In the genomic region with DNA sequence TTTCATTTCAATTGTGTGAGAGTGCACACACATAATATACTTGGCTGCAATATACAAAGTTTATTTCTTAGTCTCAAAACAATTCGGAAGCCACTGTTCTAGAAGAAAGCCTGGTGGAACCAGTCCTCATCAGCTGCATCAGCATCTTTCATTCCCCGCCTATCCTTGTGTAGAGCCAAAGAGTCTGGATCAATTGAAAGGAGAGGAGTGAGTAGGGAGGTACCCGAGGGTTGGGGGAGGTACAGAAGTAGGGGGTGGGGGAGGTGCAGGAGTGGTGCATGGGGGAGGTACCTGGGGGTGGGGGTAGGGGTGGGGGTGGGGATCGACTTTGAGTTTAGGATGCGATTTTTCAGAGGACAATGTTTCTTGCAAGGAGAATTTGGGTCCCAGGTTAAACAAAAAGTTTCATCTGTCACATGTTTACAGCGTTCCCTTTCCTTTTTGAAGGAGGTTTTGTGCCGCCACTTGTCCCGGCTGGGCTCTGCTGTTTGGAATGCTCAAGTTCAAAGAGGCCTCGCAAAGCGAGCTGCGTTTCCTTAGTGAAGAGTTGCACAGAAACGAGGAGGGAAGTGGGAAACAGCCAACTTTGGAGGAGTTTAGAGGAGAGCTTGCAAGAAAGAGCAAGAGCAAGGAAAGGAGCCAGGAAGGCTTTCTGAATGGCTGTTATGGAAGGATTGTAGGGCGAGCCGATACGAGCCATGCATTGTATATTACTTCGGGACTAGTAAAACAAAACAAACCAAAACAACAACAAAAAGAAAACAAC, we compare ENCODE assay signal across 8 mouse cellular contexts.
DNase-seq lines count a peak whose midpoint lies in the region; ATAC-seq and TF ChIP-seq lines count a peak whose summit lies in the region.

No protein-coding gene starts in this region.

- H3K36me3 ChIP-seq in forebrain, embryonic 15.5 days = no peaks in the 10 kb centered on the region

- DNase-seq in ovary, postnatal 10 days (ENCODE audit: low spot score) = peak; percentile 6
- DNase-seq in ovary, adult 18-20 months (ENCODE audit: low spot score) = no peak
- peak; percentile 47 for DNase-seq in kidney, postnatal 14 days
- peak; percentile 10 for DNase-seq in lung, adult 2 months
- peak; percentile 57 for DNase-seq in right cerebral cortex, adult 18-20 months
- no peak for DNase-seq in thymus, postnatal 0 days (ENCODE audit: low spot score)

- H3K9ac ChIP-seq in forebrain, embryonic 15.5 days (replicated peaks) = no peak overlapping the region

- TF ChIP-seq CTCF in lung, adult 2 months (IDR thresholded peaks at IDR 0.05; ENCODE audit: insufficient read depth, low read length) = no peak

- H3K27ac ChIP-seq in forebrain, embryonic 15.5 days (replicated peaks) = peak overlapping the region; percentile 25; the same call in 1 of the 2 replicates

- H3K27me3 ChIP-seq in forebrain, embryonic 15.5 days = no peaks in the 10 kb centered on the region

- 14% methylated on average over 16 of the region's 16 CpGs for WGBS in forebrain, embryonic 15.5 days
- WGBS in lung, adult 2 months = 18% methylated on average over 16 of the region's 16 CpGs

- H3K4me3 ChIP-seq in forebrain, embryonic 15.5 days = no peak overlapping the region
- H3K4me3 ChIP-seq in lung, adult 2 months (replicated peaks; ENCODE audit: extremely low read depth, low read depth, low read length) = no peak overlapping the region

- TF ChIP-seq POLR2A in lung, adult 2 months (IDR thresholded peaks at IDR 0.05; ENCODE audit: borderline replicate concordance, extremely low read depth, low read depth, low read length) = no peak

- ATAC-seq in forebrain, embryonic 15.5 days (replicated peaks) = peak; percentile 74
- no peak for ATAC-seq in activated CD4-positive, CD25-positive, alpha-beta regulatory T cell, adult 4 months

- H3K4me1 ChIP-seq in forebrain, embryonic 15.5 days = peaks cover 5% of the 10 kb centered on the region; the same call in 1 of the 2 replicates
- H3K4me1 ChIP-seq in lung, adult 2 months (ENCODE audit: control insufficient read depth, insufficient read depth, low read length) = no peaks in the 10 kb centered on the region

- no peaks in the 10 kb centered on the region for H3K9me3 ChIP-seq in forebrain, embryonic 15.5 days

- H3K4me2 ChIP-seq in forebrain, embryonic 15.5 days (replicated peaks) = peak overlapping the region; percentile 11; the same call in 1 of the 2 replicates

Comparison
In these comparisons a context has a peak if more than half of its experiments do, and no peak if none do; other contexts are left out.
1. DNase-seq: peak in ovary, postnatal 10 days (single experiment), kidney, postnatal 14 days (single experiment), lung, adult 2 months (single experiment) and right cerebral cortex, adult 18-20 months (single experiment); none in ovary, adult 18-20 months (single experiment) and thymus, postnatal 0 days (single experiment).